Comparison of ENCODE assay signal across 13 mouse cellular contexts in genomic region chr14:93066732-93067410, GRCm38 (mm10).
DNase-seq lines count a peak whose midpoint lies in the region; ATAC-seq and TF ChIP-seq lines count a peak whose summit lies in the region.
"Had no signal": no experiment of that assay in that cellular context is flagged by ENCODE, and none has a peak within 500 bp of the region (broad histone marks: within the 10 kb centered on the region; RNA-seq: fewer than 3 reads in every experiment).

No protein-coding gene starts in this region.

- H3K4me3 ChIP-seq in limb, embryonic 14.5 days (replicated peaks; ENCODE audit: low read length) = no peak overlapping the region
- H3K4me3 ChIP-seq: embryonic facial prominence, embryonic 12.5 days; left cerebral cortex, adult 2 months had no signal

- ATAC-seq in limb, embryonic 14.5 days (ENCODE audit: low FRiP score, low read depth) = peak; percentile 34; the same call in 1 of the 2 replicates

- no peak overlapping the region for H3K27ac ChIP-seq in limb, embryonic 14.5 days (replicated peaks; ENCODE audit: low read depth, low read length)
- H3K27ac ChIP-seq: embryonic facial prominence, embryonic 12.5 days; left cerebral cortex, adult 2 months had no signal

- H3K36me3 ChIP-seq in limb, embryonic 14.5 days (ENCODE audit: control insufficient read depth, insufficient read depth, low read length) = no peaks in the 10 kb centered on the region
- H3K36me3 ChIP-seq: embryonic facial prominence, embryonic 12.5 days had no signal

- peak; percentile 19 for DNase-seq in embryo, embryonic 11 days
- no peak for DNase-seq in embryo, embryonic 10.5 days (ENCODE audit: low spot score)
- peak; percentile 36 to 46 for DNase-seq in right cerebral cortex, postnatal 10 days (ENCODE audit: low spot score in 2 of 2)
- no peak for DNase-seq in right cerebral cortex, postnatal 25 days
- DNase-seq in limb, embryonic 14.5 days (ENCODE audit: low spot score) = peak; percentile 15
- peak; percentile 69 for DNase-seq in retina, postnatal 1 day
- DNase-seq in left cerebral cortex, adult 9 months (ENCODE audit: low spot score in 2 of 2) = no peak
- no peak for DNase-seq in kidney, postnatal 25 days
- DNase-seq: gastrocnemius, postnatal 14 days; heart, postnatal 10 days; kidney, postnatal 10 days had no signal

- TF ChIP-seq POLR2A in limb, embryonic 14.5 days (IDR thresholded peaks at IDR 0.05; ENCODE audit: borderline replicate concordance, extremely low read depth, insufficient read depth, insufficient read length) = no peak

- H3K9me3 ChIP-seq in limb, embryonic 14.5 days (ENCODE audit: control insufficient read depth, low read length) = no peaks in the 10 kb centered on the region
- H3K9me3 ChIP-seq: embryonic facial prominence, embryonic 12.5 days had no signal

- H3K27me3 ChIP-seq in limb, embryonic 14.5 days (ENCODE audit: control insufficient read depth, insufficient read depth, low read length) = no peaks in the 10 kb centered on the region
- H3K27me3 ChIP-seq: embryonic facial prominence, embryonic 12.5 days had no signal

- H3K4me1 ChIP-seq in limb, embryonic 14.5 days (ENCODE audit: control insufficient read depth, insufficient read depth, low read length) = no peaks in the 10 kb centered on the region
- H3K4me1 ChIP-seq: embryonic facial prominence, embryonic 12.5 days had no signal

- no peak overlapping the region for H3K4me2 ChIP-seq in limb, embryonic 14.5 days (replicated peaks; ENCODE audit: low read depth, low read length, severe bottlenecking)
- H3K4me2 ChIP-seq: embryonic facial prominence, embryonic 12.5 days had no signal

- no peak overlapping the region for H3K9ac ChIP-seq in limb, embryonic 14.5 days (ENCODE audit: low read depth, low read length, severe bottlenecking)
- H3K9ac ChIP-seq: embryonic facial prominence, embryonic 12.5 days had no signal

- WGBS in limb, embryonic 14.5 days = 57% methylated on average over 8 of the region's 8 CpGs

Comparison
In these comparisons a context has a peak if more than half of its experiments do, and no peak if none do; other contexts are left out.
1. DNase-seq: peak in embryo, embryonic 11 days (single experiment), right cerebral cortex, postnatal 10 days (2 of 2), limb, embryonic 14.5 days (single experiment) and retina, postnatal 1 day (single experiment); none in embryo, embryonic 10.5 days (single experiment), right cerebral cortex, postnatal 25 days (single experiment), left cerebral cortex, adult 9 months (0 of 2) and kidney, postnatal 25 days (0 of 2).